ENCODE assay signal across 10 mouse cellular contexts in genomic region chr3:17824662-17825061, GRCm38 (mm10).
A peak's percentile ranks its signal among the peaks of the same experiment; 100 is the strongest.
DNase-seq lines count a peak whose midpoint lies in the region; ATAC-seq and TF ChIP-seq lines count a peak whose summit lies in the region.
"Had no signal": no experiment of that assay in that cellular context is flagged by ENCODE, and none has a peak within 500 bp of the region (broad histone marks: within the 10 kb centered on the region; RNA-seq: fewer than 3 reads in every experiment).

No protein-coding gene starts in this region.

- no peaks in the 10 kb centered on the region for H3K9me3 ChIP-seq in E14TG2a.4 (ENCODE audit: low read length)
- H3K9me3 ChIP-seq: heart, embryonic 15.5 days; neural tube, embryonic 13.5 days had no signal

- H3K4me3 ChIP-seq in E14TG2a.4 (replicated peaks; ENCODE audit: low read length), result no peak overlapping the region
- H3K4me3 ChIP-seq: heart, embryonic 15.5 days; neural tube, embryonic 13.5 days had no signal

- DNase-seq in CD4-positive, CD25-positive, alpha-beta regulatory T cell, adult 2 months (ENCODE audit: low read depth, low spot score), result peak; percentile 6
- peak; percentile 39 for DNase-seq in kidney, adult 9 months
- no peak for DNase-seq in kidney, postnatal 4 days
- peak; percentile 17 for DNase-seq in embryo, embryonic 11.5 days (ENCODE audit: low read depth, low spot score)
- DNase-seq in spleen, postnatal 4 days (ENCODE audit: low spot score in 2 of 2), result no peak
- no peak for DNase-seq in spleen, postnatal 10 days (ENCODE audit: low spot score in 2 of 2)

- TF ChIP-seq CTCF in E14TG2a.4 (conservative IDR thresholded peaks at IDR 0.05; ENCODE audit: low read length), result peak; percentile 72

- no peaks in the 10 kb centered on the region for H3K36me3 ChIP-seq in E14TG2a.4 (ENCODE audit: insufficient read depth, low read length)
- H3K36me3 ChIP-seq: heart, embryonic 15.5 days; neural tube, embryonic 13.5 days had no signal

- no peaks in the 10 kb centered on the region for H3K4me1 ChIP-seq in E14TG2a.4 (replicated peaks; ENCODE audit: low read depth, low read length)
- H3K4me1 ChIP-seq: heart, embryonic 15.5 days; neural tube, embryonic 13.5 days had no signal

- H3K27me3 ChIP-seq in E14TG2a.4 (ENCODE audit: insufficient read depth, low read length), result no peaks in the 10 kb centered on the region
- H3K27me3 ChIP-seq: heart, embryonic 15.5 days; neural tube, embryonic 13.5 days had no signal

- ATAC-seq in CD4-positive, CD25-positive, alpha-beta regulatory T cell, adult 4 months, result no peak

Comparison
In these comparisons a context has a peak if more than half of its experiments do, and no peak if none do; other contexts are left out.
1. DNase-seq: peak in CD4-positive, CD25-positive, alpha-beta regulatory T cell, adult 2 months (single experiment), kidney, adult 9 months (single experiment) and embryo, embryonic 11.5 days (single experiment); none in kidney, postnatal 4 days (0 of 2), spleen, postnatal 4 days (0 of 2) and spleen, postnatal 10 days (0 of 2).